Mouse (Mus musculus): ENCODE measurements at regions not wholly inside any gene's neighbourhood (a gene's known extent, or its start where the extent isn't known, plus 50 kb on each side); places are given as distances from the start of the nearest gene placed in this dataset.

DNA sequence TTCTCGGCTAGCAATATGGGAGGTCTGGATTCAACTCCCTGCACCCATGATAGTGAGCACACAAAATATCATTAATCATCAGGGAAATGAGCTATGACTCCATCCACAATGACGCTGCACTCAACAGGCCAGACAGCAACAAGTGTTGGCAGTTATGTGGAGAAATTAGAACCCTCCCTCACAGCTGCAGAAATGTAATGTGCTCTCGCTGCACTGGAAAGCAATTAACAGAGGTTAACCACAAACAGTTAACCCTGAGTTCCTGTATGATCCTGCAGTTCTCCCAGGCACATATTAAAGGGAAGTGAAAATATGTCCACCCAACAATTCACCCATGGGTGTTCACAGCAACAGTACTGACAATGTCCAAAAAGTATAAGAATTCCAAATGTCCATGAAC, 54.0 kb upstream of the Jade2 start:
- DNase-seq, result no peak

DNA sequence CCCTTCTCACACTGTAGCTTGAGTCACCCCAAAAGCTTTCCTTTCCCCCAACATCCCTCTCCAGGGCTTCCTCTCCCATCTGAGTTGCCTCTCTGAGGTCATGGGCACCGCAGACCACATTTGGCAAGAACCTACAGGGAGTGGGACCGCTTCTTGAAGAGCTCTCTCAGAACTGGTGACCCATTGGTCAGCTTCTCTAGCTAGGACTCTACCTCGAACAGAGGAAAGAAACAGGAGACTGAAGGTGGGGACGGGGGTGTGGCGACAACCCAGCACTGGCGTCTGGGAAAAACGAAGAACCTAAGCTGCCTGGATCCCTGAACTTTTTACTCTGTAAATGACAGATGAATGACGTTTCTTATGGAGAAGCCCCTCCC, 51.8 kb upstream of the Cdkn2aipnl start:
- DNase-seq, result no peak

GRCm38 (mm10) chr11:51916033-51916929, 51.2 kb upstream of the Cdkn2aipnl start:
- DNase-seq, result peak; percentile 98 to 99

Data from kidney, postnatal 36 days (tissue).